Mouse (Mus musculus) heart, postnatal 0 days (tissue): ENCODE results near the gene Ston1.

Experiments used
- CTCF ChIP-seq: IDR thresholded peaks from 2 replicates; pipeline ENCODE4 v1.5.1; 2016; ENCODE audit warnings: antibody characterized with exemption, control low read depth, low read depth
- EP300 ChIP-seq: IDR thresholded peaks from 2 replicates; pipeline ENCODE4 v1.6.1; 2016; ENCODE audit warnings: antibody characterized with exemption, low read depth

DNA sequence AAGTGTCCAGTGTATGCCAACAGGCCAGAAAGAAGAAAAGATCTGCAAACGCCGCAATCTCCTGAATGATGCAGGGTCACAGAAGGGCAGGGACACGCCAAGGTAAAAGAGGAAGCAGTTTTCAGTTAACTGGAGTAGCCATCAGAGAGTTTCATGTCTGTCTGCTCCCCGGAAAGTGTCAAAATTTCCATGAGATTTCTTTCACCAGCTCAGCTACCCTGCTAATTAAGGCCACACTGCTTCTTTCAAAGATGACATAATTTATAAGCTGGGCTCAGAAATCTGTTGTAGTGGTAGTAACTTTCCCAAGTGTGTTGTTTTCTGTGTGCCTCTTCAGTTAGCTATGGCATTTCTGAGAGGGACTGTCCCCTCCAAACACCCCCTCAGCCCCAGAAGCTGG is 1.4 kb upstream of the Ston1 start:
- TF ChIP-seq EP300 (no peak), CTCF (no peak)
